Mouse (Mus musculus) testis, adult 2 months (tissue): ENCODE results near the gene Gm45844. TPM values are rescaled to one million over a fixed set of nuclear protein-coding genes. Genes with fewer than 3 reads are reported as not detected.

Experiments
- H3K27ac ChIP-seq: fragments of 200-500 bp; 2 replicates; pipeline ENCODE4 v1.5.1; 2012; ENCODE audit warnings: low read depth, low read length; ENCODE audit not compliant: control insufficient read depth, insufficient read depth
- H3K27me3 ChIP-seq: fragments of 200-500 bp; 2 replicates; pipeline ENCODE4 v1.6.1; 2012; ENCODE audit warnings: mild to moderate bottlenecking, low read length, moderate library complexity; ENCODE audit not compliant: control insufficient read depth, insufficient read depth
- H3K36me3 ChIP-seq: fragments of 200-500 bp; 2 replicates; pipeline ENCODE4 v1.6.1; 2012; ENCODE audit warnings: mild to moderate bottlenecking, low read length; ENCODE audit not compliant: control insufficient read depth, insufficient read depth
- H3K4me1 ChIP-seq: fragments of 200-500 bp; 2 replicates; pipeline ENCODE4 v1.6.1; 2012; ENCODE audit warnings: low read length; ENCODE audit not compliant: control insufficient read depth, insufficient read depth
- H3K4me3 ChIP-seq: fragments of 200-500 bp; 2 replicates; pipeline ENCODE4 v1.5.1; 2012; ENCODE audit warnings: low read depth, mild to moderate bottlenecking, low read length, moderate library complexity, mixed read lengths; ENCODE audit not compliant: control insufficient read depth
- CTCF ChIP-seq: fragments of 200-500 bp; IDR thresholded peaks from 2 replicates; pipeline ENCODE4 v1.5.1; 2012; ENCODE audit warnings: low read depth, mild to moderate bottlenecking, inconsistent platforms, low read length, moderate library complexity; ENCODE audit not compliant: control insufficient read depth, insufficient read depth, insufficient replicate concordance
- POLR2A ChIP-seq: fragments of 200-500 bp; IDR thresholded peaks from 2 replicates; pipeline ENCODE4 v1.6.1; 2012; ENCODE audit warnings: low read depth, mild to moderate bottlenecking, inconsistent platforms, low read length, moderate library complexity; ENCODE audit not compliant: control insufficient read depth
- polyA plus RNA-seq: library from polyadenylated mRNA; depleted of rRNA; stranded (reverse); fragments of >200 nt; gene quantifications from 2 replicates; pipeline ENCODE4 v1.2.3, GENCODE M21; 2012; rRNA removed

Gm45844 gene
- polyA plus RNA-seq, 1 experiment: 1.8 TPM

- Histone ChIP-seq H3K27ac (no peak overlapping the region), H3K36me3 (no peaks in the 10 kb centered on the region), H3K4me3 (peak overlapping the region; percentile 80; the same call in 1 of the 2 replicates), H3K4me1 (peaks cover 5% of the 10 kb centered on the region; the same call in 1 of the 2 replicates), H3K27me3 (no peaks in the 10 kb centered on the region)
- TF ChIP-seq CTCF: no peak
- TF ChIP-seq POLR2A: no peak
Measured at GRCm38 (mm10) chr7:7187417-7188190, 90.5 kb downstream of the Gm45844 start.

DNA sequence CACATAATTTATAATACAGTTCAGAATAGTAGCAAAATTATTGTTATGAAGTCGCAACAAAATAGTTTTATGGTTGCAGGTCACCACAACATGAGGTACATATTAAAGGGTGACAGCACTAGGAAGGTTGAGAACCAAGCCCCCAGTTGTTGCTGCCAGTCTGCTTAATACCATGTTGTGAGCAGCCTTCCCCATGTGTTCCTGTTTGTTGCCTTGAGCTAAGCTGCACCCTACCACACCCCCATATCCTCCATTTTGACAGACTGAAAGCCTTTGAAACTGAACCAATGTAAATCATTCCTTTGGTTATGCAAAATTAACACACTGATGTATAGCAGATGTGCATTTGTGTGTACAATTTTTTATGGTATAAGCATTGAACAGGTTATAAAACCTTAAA, 92.2 kb downstream of the Gm45844 start:
- no peaks in the 10 kb centered on the region for H3K36me3 ChIP-seq
- no peak for TF ChIP-seq POLR2A
- TF ChIP-seq CTCF: no peak
- H3K27ac ChIP-seq: no peak overlapping the region
- H3K4me3 ChIP-seq: no peak overlapping the region
- no peaks in the 10 kb centered on the region for H3K27me3 ChIP-seq
- peaks cover 5% of the 10 kb centered on the region; the same call in 1 of the 2 replicates for H3K4me1 ChIP-seq

GRCm38 (mm10) chr7:7171227-7172147, 106.6 kb downstream of the Gm45844 start, which contains the start of gene Zfp418:
TSS of gene Zfp418 (plus strand) at chr7:7171330.
- Histone ChIP-seq H3K36me3 (no peaks in the 10 kb centered on the region), H3K4me3 (peak within 1 kb of the TSS; percentile 84), H3K27ac (no peak within 1 kb of the TSS), H3K4me1 (peaks cover 3% of the 10 kb centered on the region; the same call in 1 of the 2 replicates), H3K27me3 (no peaks in the 10 kb centered on the region)
- no peak for TF ChIP-seq CTCF

Other genes with a start within 250 kb of the Gm45844 start
- gene Zfp954, start 156.8 kb downstream of the Gm45844 start, polyA plus RNA-seq: 1.4 TPM in 2 replicates
- gene Zfp773, start 141.5 kb downstream of the Gm45844 start, polyA plus RNA-seq: 0.06 and 0.10 TPM in 2 replicates
- 0.06 and 0.15 TPM in 2 replicates for gene Zfp418, start 107.0 kb downstream of the Gm45844 start, polyA plus RNA-seq
- 0.75 and 1.2 TPM in 2 replicates for gene Zfp772, start 68.3 kb downstream of the Gm45844 start, polyA plus RNA-seq
- gene Vmn2r29, start 31.0 kb downstream of the Gm45844 start, polyA plus RNA-seq: 0.85 and 1.0 TPM in 2 replicates
- gene Clcn4, start 22.6 kb upstream of the Gm45844 start, polyA plus RNA-seq: 23.8 and 24.6 TPM in 2 replicates
- gene Vmn2r30, start 59.3 kb upstream of the Gm45844 start, polyA plus RNA-seq: not detected in 2 replicates
- gene Gm45783, start 96.3 kb upstream of the Gm45844 start, polyA plus RNA-seq: not detected in 2 replicates
- not detected in 2 replicates for gene Vmn2r31, start 121.4 kb upstream of the Gm45844 start, polyA plus RNA-seq
- not detected in 2 replicates for gene Vmn2r32, start 201.7 kb upstream of the Gm45844 start, polyA plus RNA-seq